Mouse (Mus musculus): Measurements from ENCODE around the gene Isy1. TPM values are rescaled to one million over a fixed set of nuclear protein-coding genes. Genes with fewer than 3 reads are reported as not detected.

The Isy1 gene
- polyA plus RNA-seq, 1 experiment from 2014 or later = 47.4 TPM

GRCm38 (mm10) chr6:87809651-87810161 is 28.9 kb downstream of the Isy1 start:
- ATAC-seq (ENCODE audit: low FRiP score) = no peak
- WGBS = 86% methylated on average over 6 of the region's 6 CpGs
- peaks cover 6% of the 10 kb centered on the region for H3K4me1 ChIP-seq
- no peak overlapping the region for H3K4me2 ChIP-seq (replicated peaks)
- peaks cover 9% of the 10 kb centered on the region for H3K36me3 ChIP-seq
- no peak overlapping the region for H3K4me3 ChIP-seq
- no peaks in the 10 kb centered on the region for H3K9me3 ChIP-seq (replicated peaks)
- H3K27ac ChIP-seq = no peak overlapping the region
- no peak overlapping the region for H3K9ac ChIP-seq
- H3K27me3 ChIP-seq = peaks cover 10% of the 10 kb centered on the region

GRCm38 (mm10) chr6:87809144-87809543 is 29.5 kb downstream of the Isy1 start:
- no peak overlapping the region for H3K4me3 ChIP-seq
- peaks cover 5% of the 10 kb centered on the region for H3K36me3 ChIP-seq
- 93% methylated on average over 2 of the region's 2 CpGs for WGBS
- no peak overlapping the region for H3K9ac ChIP-seq
- no peak for ATAC-seq (ENCODE audit: low FRiP score)
- H3K4me2 ChIP-seq (replicated peaks) = no peak overlapping the region
- H3K27me3 ChIP-seq = peaks cover 10% of the 10 kb centered on the region
- no peaks in the 10 kb centered on the region for H3K9me3 ChIP-seq (replicated peaks)
- H3K27ac ChIP-seq = no peak overlapping the region
- H3K4me1 ChIP-seq = peaks cover 6% of the 10 kb centered on the region

- peaks cover 8% of the 10 kb centered on the region for H3K27me3 ChIP-seq
- no peak overlapping the region for H3K4me2 ChIP-seq (replicated peaks)
- H3K4me3 ChIP-seq = no peak overlapping the region
- H3K9me3 ChIP-seq (replicated peaks) = no peaks in the 10 kb centered on the region
- WGBS = 77% methylated on average over 3 of the region's 3 CpGs
- peaks cover 6% of the 10 kb centered on the region for H3K4me1 ChIP-seq
- no peak overlapping the region for H3K9ac ChIP-seq
- peaks cover 3% of the 10 kb centered on the region for H3K36me3 ChIP-seq
- no peak overlapping the region for H3K27ac ChIP-seq
- no peak for ATAC-seq (ENCODE audit: low FRiP score)
Observed at GRCm38 (mm10) chr6:87808521-87808920, 30.1 kb downstream of the Isy1 start.

GRCm38 (mm10) chr6:87807735-87808440 is 30.7 kb downstream of the Isy1 start:
- no peak overlapping the region for H3K4me2 ChIP-seq (replicated peaks)
- ATAC-seq (ENCODE audit: low FRiP score) = no peak
- H3K4me3 ChIP-seq = no peak overlapping the region
- H3K27me3 ChIP-seq = peaks cover 3% of the 10 kb centered on the region; the same call in 1 of the 2 replicates
- H3K4me1 ChIP-seq = peaks cover 6% of the 10 kb centered on the region
- no peak overlapping the region for H3K27ac ChIP-seq
- H3K9me3 ChIP-seq (replicated peaks) = no peaks in the 10 kb centered on the region
- 88% methylated on average over 4 of the region's 4 CpGs for WGBS
- no peaks in the 10 kb centered on the region for H3K36me3 ChIP-seq
- H3K9ac ChIP-seq = no peak overlapping the region

GRCm38 (mm10) chr6:87806857-87807256 is 31.7 kb downstream of the Isy1 start:
- H3K4me1 ChIP-seq = peaks cover 6% of the 10 kb centered on the region
- no peak for ATAC-seq (ENCODE audit: low FRiP score)
- no peaks in the 10 kb centered on the region for H3K27me3 ChIP-seq
- no peak overlapping the region for H3K4me2 ChIP-seq (replicated peaks)
- no peak overlapping the region for H3K27ac ChIP-seq
- no peaks in the 10 kb centered on the region for H3K9me3 ChIP-seq (replicated peaks)
- 54% methylated on average over 2 of the region's 2 CpGs for WGBS
- no peak overlapping the region for H3K4me3 ChIP-seq
- no peaks in the 10 kb centered on the region for H3K36me3 ChIP-seq
- H3K9ac ChIP-seq = no peak overlapping the region

GRCm38 (mm10) chr6:87806028-87806427 is 32.6 kb downstream of the Isy1 start:
- 82% methylated on average over 2 of the region's 2 CpGs for WGBS
- H3K27ac ChIP-seq = no peak overlapping the region
- no peaks in the 10 kb centered on the region for H3K27me3 ChIP-seq
- no peak overlapping the region for H3K4me3 ChIP-seq
- peaks cover 4% of the 10 kb centered on the region for H3K4me1 ChIP-seq
- H3K4me2 ChIP-seq (replicated peaks) = no peak overlapping the region
- ATAC-seq (ENCODE audit: low FRiP score) = no peak
- no peaks in the 10 kb centered on the region for H3K9me3 ChIP-seq (replicated peaks)
- H3K9ac ChIP-seq = no peak overlapping the region
- H3K36me3 ChIP-seq = no peaks in the 10 kb centered on the region

- no peak for ATAC-seq (ENCODE audit: low FRiP score)
- Histone ChIP-seq H3K27me3 (no peaks in the 10 kb centered on the region), H3K4me3 (no peak overlapping the region), H3K4me2 (replicated peaks) (no peak overlapping the region), H3K36me3 (no peaks in the 10 kb centered on the region), H3K4me1 (no peaks in the 10 kb centered on the region; the same call in 1 of the 2 replicates), H3K9ac (no peak overlapping the region), H3K9me3 (replicated peaks) (no peaks in the 10 kb centered on the region), H3K27ac (no peak overlapping the region)
- 94% methylated on average over 7 of the region's 7 CpGs for WGBS
Observed at GRCm38 (mm10) chr6:87805448-87805847, 33.1 kb downstream of the Isy1 start.

- no peaks in the 10 kb centered on the region for H3K4me1 ChIP-seq
Observed at GRCm38 (mm10) chr6:87804886-87805285, 33.7 kb downstream of the Isy1 start.

GRCm38 (mm10) chr6:87804036-87804435 is 34.6 kb downstream of the Isy1 start:
- H3K27me3 ChIP-seq = no peaks in the 10 kb centered on the region
- WGBS = 94% methylated on average over 1 of the region's 1 CpGs
- H3K4me2 ChIP-seq (replicated peaks) = no peak overlapping the region
- H3K9me3 ChIP-seq (replicated peaks) = no peaks in the 10 kb centered on the region
- no peaks in the 10 kb centered on the region for H3K4me1 ChIP-seq
- no peak overlapping the region for H3K9ac ChIP-seq
- no peaks in the 10 kb centered on the region for H3K36me3 ChIP-seq
- no peak overlapping the region for H3K4me3 ChIP-seq
- no peak for ATAC-seq (ENCODE audit: low FRiP score)
- no peak overlapping the region for H3K27ac ChIP-seq

More at GRCm38 (mm10) chr6:87804886-87805285, 33.7 kb downstream of the Isy1 start:
- Histone ChIP-seq H3K27me3 (no peaks in the 10 kb centered on the region), H3K4me3 (no peak overlapping the region), H3K4me2 (replicated peaks) (no peak overlapping the region), H3K9me3 (replicated peaks) (no peaks in the 10 kb centered on the region), H3K9ac (no peak overlapping the region), H3K27ac (no peak overlapping the region), H3K36me3 (no peaks in the 10 kb centered on the region)
- no peak for ATAC-seq (ENCODE audit: low FRiP score)
- WGBS = 89% methylated on average over 7 of the region's 7 CpGs

- no peaks in the 10 kb centered on the region for H3K9me3 ChIP-seq (replicated peaks)
- H3K4me1 ChIP-seq = no peaks in the 10 kb centered on the region
- H3K9ac ChIP-seq = no peak overlapping the region
- H3K4me2 ChIP-seq (replicated peaks) = no peak overlapping the region
- no peak overlapping the region for H3K4me3 ChIP-seq
- no peak overlapping the region for H3K27ac ChIP-seq
- 91% methylated on average over 7 of the region's 7 CpGs for WGBS
- H3K36me3 ChIP-seq = no peaks in the 10 kb centered on the region
- no peak for ATAC-seq (ENCODE audit: low FRiP score)
- H3K27me3 ChIP-seq = no peaks in the 10 kb centered on the region
Observed at GRCm38 (mm10) chr6:87802462-87802861, 36.1 kb downstream of the Isy1 start.

GRCm38 (mm10) chr6:87799576-87799975 is 39.0 kb downstream of the Isy1 start:
- 91% methylated on average over 6 of the region's 6 CpGs for WGBS
- no peak overlapping the region for H3K4me2 ChIP-seq (replicated peaks)
- H3K27ac ChIP-seq = no peak overlapping the region
- no peaks in the 10 kb centered on the region for H3K9me3 ChIP-seq (replicated peaks)
- no peak overlapping the region for H3K9ac ChIP-seq
- H3K36me3 ChIP-seq = no peaks in the 10 kb centered on the region
- no peak for ATAC-seq (ENCODE audit: low FRiP score)
- no peak overlapping the region for H3K4me3 ChIP-seq
- no peaks in the 10 kb centered on the region for H3K27me3 ChIP-seq
- 0 out of 2 replicates have a peak, but pooled peaks cover 3% of the 10 kb centered on the region for H3K4me1 ChIP-seq

- Histone ChIP-seq H3K27me3 (no peaks in the 10 kb centered on the region), H3K4me1 (0 out of 2 replicates have a peak, but pooled peaks cover 3% of the 10 kb centered on the region), H3K36me3 (peaks cover 5% of the 10 kb centered on the region), H3K27ac (no peak overlapping the region), H3K9ac (no peak overlapping the region), H3K9me3 (replicated peaks) (no peaks in the 10 kb centered on the region), H3K4me3 (no peak overlapping the region), H3K4me2 (replicated peaks) (no peak overlapping the region)
- WGBS = 54% methylated on average over 2 of the region's 2 CpGs
- no peak for ATAC-seq (ENCODE audit: low FRiP score)
Observed at GRCm38 (mm10) chr6:87797321-87797720, 41.3 kb downstream of the Isy1 start.

Data from hindbrain, embryonic 12.5 days (tissue).